Mouse (Mus musculus) liver, embryonic 16.5 days (tissue): ENCODE measurements at regions not wholly inside any gene's neighbourhood (a gene's known extent, or its start where the extent isn't known, plus 50 kb on each side); places are given as distances from the start of the nearest gene placed in this dataset.
A peak's percentile ranks its signal among the peaks of the same experiment; 100 is the strongest.

Experiments used
- ATAC-seq: fragments of 200-750 bp; cut with Nextera tagmentation; 2 replicates; pipeline ENCODE4 v1.8.0; 2017; ENCODE audit warnings: low read depth, mild to moderate bottlenecking, moderate number of reproducible peaks, moderate library complexity
- H3K27ac ChIP-seq: fragments of 300-500 bp; sonication (generic); 2 replicates; pipeline ENCODE4 v1.5.1; 2014; ENCODE audit warnings: mild to moderate bottlenecking, low read length
- H3K27me3 ChIP-seq: fragments of 300-500 bp; sonication (generic); 2 replicates; pipeline ENCODE4 v1.6.1; 2014; ENCODE audit warnings: low read depth, low read length, mixed read lengths; ENCODE audit not compliant: control insufficient read depth, insufficient read depth
- H3K36me3 ChIP-seq: fragments of 300-500 bp; sonication (generic); 2 replicates; pipeline ENCODE4 v1.6.1; 2014; ENCODE audit warnings: mild to moderate bottlenecking; ENCODE audit not compliant: control insufficient read depth, insufficient read depth
- H3K4me1 ChIP-seq: fragments of 300-500 bp; sonication (generic); 2 replicates; pipeline ENCODE4 v1.6.1; 2014; ENCODE audit warnings: low read depth, low read length, mixed read lengths; ENCODE audit not compliant: control insufficient read depth
- H3K4me2 ChIP-seq: fragments of 300-500 bp; sonication (generic); 2 replicates; pipeline ENCODE4 v1.6.1; 2014; ENCODE audit warnings: low read depth, low read length, mixed read lengths
- H3K4me3 ChIP-seq: fragments of 300-500 bp; sonication (generic); 2 replicates; pipeline ENCODE4 v1.5.1; 2014; ENCODE audit warnings: low read depth, mild to moderate bottlenecking, low read length
- H3K9ac ChIP-seq: fragments of 300-500 bp; sonication (generic); 2 replicates; pipeline ENCODE4 v1.6.1; 2014; ENCODE audit warnings: low read depth, low read length
- H3K9me3 ChIP-seq: fragments of 300-500 bp; sonication (generic); replicated peaks from 2 replicates; pipeline ENCODE4 v1.6.1; 2016; ENCODE audit warnings: low read length; ENCODE audit not compliant: control insufficient read depth
- WGBS: fragments of 180-500 bp; shearing (Covaris S2); extraction: QIAGEN DNeasy Blood & Tissue Kit; methylation state at CpG from one replicate; pipeline ENCODE4 v1.1.7; 2014; ENCODE audit not compliant: insufficient replicate concordance; 5-methylcytosine and 5-hydroxymethylcytosine counted together

DNA sequence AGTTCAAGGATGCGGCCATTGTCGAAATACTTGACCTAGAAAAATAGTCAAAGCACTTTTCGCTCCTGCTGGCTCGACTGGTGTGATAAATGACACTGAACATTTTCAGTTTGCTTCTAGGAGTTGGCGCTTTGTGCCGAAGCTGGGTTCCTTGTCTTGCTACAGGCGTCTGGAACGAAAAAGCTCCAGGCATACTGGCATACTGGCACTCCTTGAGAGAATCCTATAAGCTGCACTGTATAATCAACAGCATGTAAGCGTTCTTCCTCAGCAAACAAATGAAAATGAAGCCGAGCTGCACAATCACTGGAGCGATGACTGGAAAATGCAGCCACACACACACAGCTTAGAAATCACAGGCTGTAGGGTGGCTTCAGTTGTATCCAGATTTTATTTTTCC lies 464.9 kb upstream of the Gm10295 start:
- no peak overlapping the region for H3K4me2 ChIP-seq
- H3K9ac ChIP-seq = no peak overlapping the region
- no peak overlapping the region for H3K27ac ChIP-seq
- no peaks in the 10 kb centered on the region for H3K36me3 ChIP-seq
- H3K4me3 ChIP-seq = no peak overlapping the region
- no peaks in the 10 kb centered on the region for H3K9me3 ChIP-seq
- H3K4me1 ChIP-seq = no peaks in the 10 kb centered on the region
- no peaks in the 10 kb centered on the region for H3K27me3 ChIP-seq
- 66% methylated on average over 11 of the region's 11 CpGs for WGBS
- no peak for ATAC-seq

DNA sequence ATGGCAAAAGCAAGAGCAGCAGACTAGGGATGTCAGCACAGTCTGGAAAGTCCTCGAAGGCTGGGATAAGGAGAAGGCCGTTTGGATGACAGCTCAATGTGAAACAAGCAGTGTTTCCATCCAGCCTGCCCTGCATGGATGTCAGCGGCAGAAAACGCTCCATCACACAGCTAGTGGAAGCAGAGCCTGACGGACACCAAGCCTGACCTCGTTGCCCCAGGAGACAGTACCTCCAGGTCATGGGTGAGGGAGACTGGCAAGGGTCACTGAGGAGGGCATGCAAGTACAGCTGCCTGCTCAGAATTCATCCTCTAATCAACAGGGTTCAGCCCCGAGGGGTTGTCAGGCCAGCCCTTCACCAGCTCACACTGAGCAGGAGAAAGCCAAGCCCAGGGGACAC lies 442.9 kb upstream of the Gm10295 start:
- no peak for ATAC-seq
- 61% methylated on average over 7 of the region's 7 CpGs for WGBS
- H3K4me3 ChIP-seq = no peak overlapping the region
- no peak overlapping the region for H3K9ac ChIP-seq
- no peaks in the 10 kb centered on the region for H3K27me3 ChIP-seq
- no peaks in the 10 kb centered on the region for H3K4me1 ChIP-seq
- no peaks in the 10 kb centered on the region for H3K36me3 ChIP-seq
- no peak overlapping the region for H3K4me2 ChIP-seq
- H3K27ac ChIP-seq = no peak overlapping the region
- no peaks in the 10 kb centered on the region for H3K9me3 ChIP-seq

DNA sequence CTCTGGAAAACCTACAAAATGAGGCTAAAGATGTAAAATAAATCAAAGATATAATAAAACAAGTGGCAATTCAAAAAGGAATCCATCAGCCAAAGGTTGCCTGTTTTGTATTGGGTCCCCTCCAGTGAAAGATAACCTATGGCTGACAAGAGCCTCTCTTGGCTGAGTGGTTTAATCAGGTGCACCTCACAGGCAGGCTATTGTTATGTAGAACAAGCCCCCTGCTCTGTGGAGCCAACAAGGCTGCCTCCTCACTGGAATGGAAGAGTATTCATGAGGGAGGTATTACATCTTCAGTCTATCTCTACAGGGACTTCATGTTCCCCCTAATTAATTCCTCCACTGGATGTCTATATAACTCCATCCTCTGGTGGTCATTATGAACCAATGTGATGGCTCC lies 437.1 kb upstream of the Gm10295 start:
- no peak overlapping the region for H3K9ac ChIP-seq
- no peak for ATAC-seq

DNA sequence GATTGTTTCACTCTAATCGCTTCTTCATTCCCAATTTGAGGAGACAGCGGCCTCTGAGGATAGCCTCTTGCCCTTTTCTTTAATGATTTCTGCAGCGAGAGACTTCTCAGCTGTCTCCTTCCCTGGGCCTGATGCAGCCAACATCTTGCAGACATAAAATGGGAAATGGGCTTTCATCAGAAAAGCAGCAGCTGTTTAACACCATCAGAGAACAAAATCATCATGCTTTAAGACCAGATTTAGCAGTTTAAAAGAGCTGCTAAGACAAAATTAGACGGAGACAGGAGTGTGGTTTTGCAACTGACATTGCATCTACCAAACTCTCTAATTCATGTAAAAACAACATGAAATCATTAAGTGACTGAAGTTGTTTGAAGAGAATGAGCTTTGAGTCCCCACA lies 431.2 kb upstream of the Gm10295 start:
- 73% methylated on average over 4 of the region's 4 CpGs for WGBS

More for the DNA sequence above, 437.1 kb upstream of the Gm10295 start:
- Histone ChIP-seq H3K36me3 (no peaks in the 10 kb centered on the region), H3K4me1 (no peaks in the 10 kb centered on the region), H3K4me3 (no peak overlapping the region), H3K4me2 (no peak overlapping the region), H3K27ac (no peak overlapping the region), H3K27me3 (no peaks in the 10 kb centered on the region), H3K9me3 (no peaks in the 10 kb centered on the region)

DNA sequence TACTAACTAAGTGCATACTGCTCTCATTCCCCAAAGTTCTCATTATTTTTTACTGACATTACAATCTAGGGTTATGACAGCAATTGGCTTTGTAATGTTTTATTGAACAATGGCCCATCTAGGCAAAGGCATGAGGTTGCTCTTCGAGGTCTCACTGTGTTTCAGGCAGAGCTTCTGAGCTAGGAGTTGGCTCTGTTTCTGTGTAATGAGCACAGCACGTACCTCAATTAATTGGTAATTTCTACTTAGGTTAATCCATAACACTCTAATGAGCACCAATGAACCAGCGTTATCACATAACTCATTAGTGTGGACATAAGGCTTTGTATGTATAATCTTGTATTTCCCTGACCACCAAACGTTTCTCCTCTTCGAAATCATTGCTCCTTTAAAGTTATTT lies 398.6 kb upstream of the Gm10295 start:
- Histone ChIP-seq H3K27ac (no peak overlapping the region), H3K36me3 (no peaks in the 10 kb centered on the region), H3K4me1 (no peaks in the 10 kb centered on the region), H3K4me2 (no peak overlapping the region), H3K4me3 (no peak overlapping the region), H3K9me3 (no peaks in the 10 kb centered on the region), H3K27me3 (no peaks in the 10 kb centered on the region), H3K9ac (no peak overlapping the region)
- ATAC-seq = no peak
- WGBS = 60% methylated on average over 5 of the region's 5 CpGs

More for the DNA sequence above, 431.2 kb upstream of the Gm10295 start:
- ATAC-seq = no peak
- no peaks in the 10 kb centered on the region for H3K9me3 ChIP-seq
- no peak overlapping the region for H3K4me2 ChIP-seq
- no peak overlapping the region for H3K27ac ChIP-seq
- H3K27me3 ChIP-seq = no peaks in the 10 kb centered on the region
- no peak overlapping the region for H3K9ac ChIP-seq
- no peaks in the 10 kb centered on the region for H3K4me1 ChIP-seq
- no peaks in the 10 kb centered on the region for H3K36me3 ChIP-seq
- no peak overlapping the region for H3K4me3 ChIP-seq

DNA sequence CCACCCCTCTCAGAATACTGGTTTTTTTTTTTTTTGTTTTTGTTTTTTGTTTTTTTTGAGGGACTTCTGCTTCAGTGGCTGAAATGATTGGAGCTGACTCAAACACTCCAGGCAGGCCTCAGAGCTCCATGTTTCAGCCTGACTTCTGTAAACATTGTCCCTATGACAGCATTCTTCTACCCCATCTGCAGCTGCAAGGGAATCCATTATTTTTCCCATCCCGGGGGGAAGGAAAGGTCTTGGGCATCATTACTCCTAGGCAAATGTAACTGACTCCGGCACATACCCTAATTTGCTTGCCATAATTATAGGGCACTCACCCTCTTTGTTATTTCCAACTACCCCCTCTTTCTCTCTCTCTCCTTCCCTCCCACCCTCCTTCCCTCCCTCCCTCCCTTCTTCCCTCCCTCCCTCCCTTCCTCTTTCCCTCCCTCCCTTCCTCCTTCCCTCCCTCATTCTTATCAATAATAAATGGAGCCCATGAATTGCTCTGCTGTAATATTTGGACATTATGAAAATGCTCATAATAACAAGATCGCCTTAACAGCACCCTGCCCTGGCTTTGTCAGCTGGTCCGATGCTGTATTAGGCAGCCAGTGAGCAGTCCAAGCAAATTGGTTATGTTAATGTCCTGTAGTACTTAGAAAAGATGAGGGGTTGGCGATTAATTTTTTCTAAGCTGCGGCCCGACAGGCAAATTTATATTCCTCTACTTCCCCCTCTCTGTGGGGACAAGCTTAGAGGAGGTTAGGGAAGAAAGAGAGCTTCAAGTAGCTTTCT lies 395.0 kb upstream of the Gm10295 start:
- H3K4me2 ChIP-seq = no peak overlapping the region
- ATAC-seq = no peak
- no peaks in the 10 kb centered on the region for H3K9me3 ChIP-seq
- H3K27me3 ChIP-seq = no peaks in the 10 kb centered on the region
- H3K4me1 ChIP-seq = no peaks in the 10 kb centered on the region
- H3K36me3 ChIP-seq = no peaks in the 10 kb centered on the region
- 64% methylated on average over 7 of the region's 7 CpGs for WGBS
- no peak overlapping the region for H3K4me3 ChIP-seq
- no peak overlapping the region for H3K9ac ChIP-seq
- H3K27ac ChIP-seq = no peak overlapping the region

DNA sequence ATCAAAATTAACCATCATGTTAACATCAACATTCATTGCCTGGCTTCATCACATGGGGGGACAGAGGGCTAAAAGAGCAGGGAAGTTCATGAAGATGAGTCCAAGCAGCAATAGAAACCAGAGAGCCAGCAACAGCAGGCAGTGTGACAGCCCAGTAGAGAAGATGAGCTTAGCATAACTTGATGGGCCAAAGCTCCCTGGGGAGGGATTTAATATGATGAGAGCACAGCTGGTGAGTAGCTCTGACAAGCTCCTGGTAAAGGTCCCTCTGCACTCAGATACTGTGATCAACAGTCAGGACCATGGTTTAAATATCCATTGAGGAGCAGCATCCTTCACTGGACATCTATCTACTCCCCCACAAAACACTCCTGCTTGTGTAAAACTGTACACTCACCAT lies 377.2 kb upstream of the Gm10295 start:
- no peaks in the 10 kb centered on the region for H3K4me1 ChIP-seq
- no peaks in the 10 kb centered on the region for H3K9me3 ChIP-seq
- no peak overlapping the region for H3K4me2 ChIP-seq
- no peaks in the 10 kb centered on the region for H3K36me3 ChIP-seq
- H3K9ac ChIP-seq = no peak overlapping the region
- no peak overlapping the region for H3K4me3 ChIP-seq
- H3K27ac ChIP-seq = no peak overlapping the region
- ATAC-seq = no peak
- no peaks in the 10 kb centered on the region for H3K27me3 ChIP-seq

DNA sequence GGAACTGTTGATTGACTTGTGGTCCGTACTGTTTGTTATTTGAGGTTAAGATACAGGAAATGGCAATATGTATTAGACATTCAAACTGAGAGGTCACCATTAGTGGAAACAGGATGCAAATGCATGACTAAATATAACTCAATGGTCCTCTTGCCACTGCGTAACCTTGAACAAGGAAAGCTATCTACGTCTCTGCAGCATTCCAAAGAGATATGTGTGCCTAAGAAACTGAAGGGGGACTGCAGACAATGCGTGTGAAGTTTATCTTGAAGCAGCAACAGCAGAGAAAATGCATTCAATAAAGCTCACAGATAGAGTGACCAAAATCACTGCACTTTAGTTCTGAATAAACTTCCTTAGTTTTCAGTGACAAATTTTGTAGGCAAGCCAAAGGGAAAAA lies 356.9 kb upstream of the Gm10295 start:
- Histone ChIP-seq H3K4me3 (no peak overlapping the region), H3K27ac (no peak overlapping the region), H3K9ac (no peak overlapping the region), H3K4me1 (no peaks in the 10 kb centered on the region; the same call in 1 of the 2 replicates), H3K4me2 (no peak overlapping the region), H3K9me3 (no peaks in the 10 kb centered on the region), H3K27me3 (peaks cover 18% of the 10 kb centered on the region), H3K36me3 (no peaks in the 10 kb centered on the region)
- 11% methylated on average over 4 of the region's 4 CpGs for WGBS
- peak; percentile 55; the same call in 1 of the 2 replicates for ATAC-seq

DNA sequence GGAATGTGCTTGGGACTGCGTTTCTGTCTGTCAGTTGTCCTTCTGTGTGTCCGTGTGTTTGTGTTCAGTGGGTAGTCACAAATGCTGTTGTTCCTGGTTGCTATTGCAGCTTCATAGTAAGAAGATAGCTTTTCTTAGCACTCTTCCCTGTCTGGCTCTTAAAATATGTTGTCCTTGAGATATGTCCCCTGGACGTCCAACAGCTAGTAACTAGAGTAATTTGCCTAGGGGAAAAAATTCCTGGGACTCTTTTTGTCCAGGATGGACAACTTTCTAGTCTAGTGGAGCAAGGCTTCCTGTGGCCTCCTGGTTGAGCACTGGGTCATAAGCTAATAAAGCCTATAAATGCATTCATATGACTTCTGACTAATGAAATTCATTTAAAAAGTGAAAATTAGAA lies 354.9 kb upstream of the Gm10295 start:
- H3K4me3 ChIP-seq = no peak overlapping the region
- H3K27me3 ChIP-seq = peaks cover 18% of the 10 kb centered on the region
- H3K27ac ChIP-seq = no peak overlapping the region
- 39% methylated on average over 3 of the region's 3 CpGs for WGBS
- H3K4me2 ChIP-seq = no peak overlapping the region
- no peaks in the 10 kb centered on the region for H3K9me3 ChIP-seq
- no peak overlapping the region for H3K9ac ChIP-seq
- no peaks in the 10 kb centered on the region; the same call in 1 of the 2 replicates for H3K4me1 ChIP-seq
- ATAC-seq = no peak
- no peaks in the 10 kb centered on the region for H3K36me3 ChIP-seq
